Mouse (Mus musculus) cerebellum, adult (tissue): Measurements from ENCODE around the gene Tnpo3.
A peak's percentile ranks its signal among the peaks of the same experiment; 100 is the strongest.
"Not testable (repeated sequence)": the region's sequence is repeated elsewhere in the genome, so short reads cannot be mapped to it uniquely, and the experiment has no call there.

Source experiments
- ATAC-seq: cut with Nextera tagmentation; 2 replicates; pipeline ENCODE4 v1.9.2; 2017; ENCODE audit warnings: mild to moderate bottlenecking, moderate library complexity, mixed read lengths; ENCODE audit not compliant: insufficient number of reproducible peaks, low FRiP score, low TSS enrichment

Tnpo3 gene

DNA sequence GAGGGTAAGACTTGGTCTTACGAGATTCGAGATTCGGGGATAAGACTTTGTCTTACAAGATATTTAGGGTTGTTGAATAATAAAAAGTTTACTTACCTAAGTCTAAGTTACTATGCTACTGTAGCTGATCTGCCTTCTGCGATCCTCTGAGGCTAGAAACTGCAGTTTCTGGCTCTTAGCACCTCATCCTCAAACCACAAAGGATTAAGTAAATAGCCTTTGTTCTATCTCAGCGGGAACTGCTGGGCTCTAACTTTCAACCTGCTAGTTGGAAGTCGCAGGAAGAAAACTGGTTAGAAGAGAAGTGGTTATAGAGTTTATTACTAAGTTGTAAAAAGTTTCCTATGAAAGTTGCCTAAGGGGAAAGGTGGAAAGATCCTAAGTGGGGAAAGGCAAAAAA, 12.6 kb upstream of the Tnpo3 start:
- ATAC-seq: no peak

DNA sequence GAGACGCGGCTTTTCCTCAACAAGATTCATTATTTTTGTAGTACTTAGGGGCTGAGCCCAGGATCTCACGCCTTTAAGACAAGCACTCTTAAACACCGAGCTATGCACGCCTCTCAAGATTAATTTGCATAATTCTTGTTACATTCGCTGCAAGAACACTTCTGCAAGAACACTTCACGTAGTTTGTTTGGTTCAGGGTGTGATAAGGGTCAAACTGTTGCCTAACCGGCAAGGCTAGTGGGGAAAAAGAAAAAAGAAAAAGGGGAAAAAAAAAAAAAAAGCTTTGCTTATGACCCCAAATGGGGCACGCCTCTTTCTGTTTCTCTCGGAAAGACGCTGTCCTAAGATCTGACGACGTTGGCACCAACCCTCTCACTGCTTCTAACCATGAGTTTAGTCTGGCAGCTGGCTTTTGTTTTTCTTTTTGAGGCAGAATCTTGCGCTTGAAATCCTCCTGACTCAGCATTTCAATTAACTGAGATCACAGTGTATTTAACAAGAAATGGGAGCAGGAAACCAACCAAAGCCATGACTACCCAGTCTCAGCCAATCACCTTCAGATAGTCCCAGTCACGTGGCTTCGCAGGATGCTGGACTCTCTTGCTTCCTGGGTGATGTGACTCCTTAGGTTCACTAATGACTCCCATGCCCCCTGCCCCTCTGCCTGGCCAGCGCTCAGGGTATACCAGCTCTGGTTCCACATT, 11.3 kb upstream of the Tnpo3 start:
- no peak for ATAC-seq

DNA sequence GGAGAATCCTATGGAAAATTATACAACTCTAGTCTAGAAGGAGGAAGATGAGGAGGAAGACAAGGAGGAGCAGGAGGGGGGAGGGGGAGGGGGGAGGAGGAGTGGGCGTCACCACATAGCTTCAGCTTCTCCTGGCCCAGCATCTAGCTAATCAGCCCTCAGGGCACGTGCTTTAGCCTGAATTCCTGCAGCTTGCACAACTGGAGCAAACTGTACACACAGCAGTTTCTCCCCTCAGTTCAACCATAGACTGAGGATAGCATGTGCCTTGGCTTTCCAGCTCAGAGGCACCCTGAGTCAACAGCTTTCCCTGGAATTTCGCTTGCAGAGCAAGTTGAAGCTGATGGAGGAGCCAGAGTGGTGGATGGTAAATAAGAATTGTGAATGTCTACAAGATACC, 10.5 kb upstream of the Tnpo3 start:
- ATAC-seq: no peak

DNA sequence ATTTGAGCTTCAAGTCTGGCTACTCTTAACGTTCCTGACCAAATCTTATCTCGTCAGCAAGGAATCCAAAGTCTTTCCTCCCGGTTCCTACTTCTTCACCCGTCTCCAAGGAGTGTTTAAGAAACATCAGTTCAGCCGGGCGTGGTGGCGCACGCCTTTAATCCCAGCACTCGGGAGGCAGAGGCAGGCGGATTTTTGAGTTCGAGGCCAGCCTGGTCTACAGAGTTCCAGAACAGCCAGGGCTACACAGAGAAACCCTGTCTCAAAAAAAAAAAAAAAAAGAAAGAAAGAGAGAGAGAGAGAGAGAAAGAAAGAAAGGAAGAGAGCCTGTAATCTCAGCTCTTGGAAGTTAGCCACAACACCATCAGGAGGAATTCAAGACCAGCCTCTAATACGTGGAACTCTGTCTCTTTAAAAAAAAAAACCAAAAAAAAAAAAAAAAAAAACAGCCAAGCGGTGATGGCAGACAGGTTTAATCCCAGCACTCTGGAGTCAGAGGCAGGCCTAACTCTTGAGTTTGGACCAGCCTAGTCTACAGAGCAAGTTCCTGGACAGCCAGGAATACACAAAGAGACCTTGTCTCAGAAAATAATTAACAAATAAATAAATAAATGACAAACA, 443 bp upstream of the Tnpo3 start:
- ATAC-seq: not testable (repeated sequence)

DNA sequence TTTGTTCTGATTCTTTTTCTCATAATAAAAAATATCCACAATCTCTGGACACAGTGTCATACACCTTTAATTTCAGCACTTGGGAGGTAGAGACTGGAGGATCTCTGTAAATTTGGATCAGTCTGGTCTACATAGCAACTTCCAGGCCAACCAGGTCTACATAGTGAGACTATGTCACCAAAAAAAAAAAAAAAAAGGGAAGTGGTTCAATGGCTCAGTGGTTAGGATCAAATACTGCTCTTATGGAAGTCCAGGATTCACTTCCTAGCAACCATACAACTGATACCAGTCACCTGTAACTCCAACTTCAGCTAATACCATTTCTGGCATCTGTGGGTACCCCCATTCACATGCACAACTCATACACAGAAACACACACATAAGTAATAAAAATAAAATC, 9.5 kb downstream of the Tnpo3 start:
- no peak for ATAC-seq

DNA sequence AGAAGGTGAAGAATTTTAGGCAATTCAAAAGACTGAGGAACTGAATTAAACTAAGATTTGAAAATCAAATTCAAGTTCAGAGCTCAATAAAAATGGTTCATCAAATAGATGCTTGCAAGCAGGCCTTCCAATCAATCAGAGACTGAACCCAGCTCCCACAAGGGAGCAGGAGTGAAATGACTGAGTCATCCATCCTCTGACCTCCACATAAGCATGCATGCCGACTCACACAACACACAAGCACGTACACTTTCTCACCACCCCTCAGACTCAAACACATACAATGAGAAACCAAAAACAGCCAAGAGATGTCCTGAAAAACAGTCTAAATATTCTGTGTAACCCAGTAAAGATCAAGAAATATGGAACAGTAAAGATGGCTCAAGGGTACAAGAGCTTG, 14.0 kb downstream of the Tnpo3 start:
- ATAC-seq: no peak

DNA sequence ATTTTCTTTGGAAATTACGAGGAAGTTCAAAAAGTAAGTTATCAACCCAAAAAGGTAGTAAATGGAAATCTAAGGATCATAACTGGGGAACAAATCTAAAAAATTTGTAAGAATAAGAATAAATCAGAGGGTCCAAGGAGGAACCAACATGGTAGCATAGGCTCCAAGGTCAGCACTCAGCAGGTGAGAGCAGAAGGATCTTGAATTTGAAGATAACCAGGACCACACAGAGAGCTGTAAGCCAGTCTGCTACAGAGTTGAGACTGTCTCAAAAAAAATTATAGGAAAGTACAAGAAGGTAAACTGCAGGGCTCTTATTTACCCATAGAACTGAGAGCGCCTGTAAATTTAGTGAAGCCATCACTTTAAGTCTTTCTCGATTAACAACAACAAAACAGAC, 28.5 kb downstream of the Tnpo3 start:
- no peak for ATAC-seq

DNA sequence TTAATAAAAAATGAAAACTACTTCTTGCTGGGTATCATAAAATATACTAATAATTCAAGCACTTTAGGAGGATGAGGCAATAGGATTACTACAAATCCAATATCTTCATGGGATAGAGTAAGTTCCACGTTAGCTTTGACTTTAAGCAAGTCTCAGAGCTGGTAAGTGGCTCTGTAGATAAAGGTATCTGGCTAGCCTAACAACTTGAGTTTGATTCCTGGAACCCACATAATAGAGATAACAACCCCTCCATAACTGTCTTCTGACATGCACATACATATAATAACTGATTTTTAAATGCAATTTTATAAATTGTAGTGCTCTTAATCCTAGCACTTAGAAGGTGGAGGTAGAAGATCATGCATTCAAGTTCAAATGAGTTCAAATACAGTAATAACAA, 28.9 kb downstream of the Tnpo3 start:
- no peak for ATAC-seq

DNA sequence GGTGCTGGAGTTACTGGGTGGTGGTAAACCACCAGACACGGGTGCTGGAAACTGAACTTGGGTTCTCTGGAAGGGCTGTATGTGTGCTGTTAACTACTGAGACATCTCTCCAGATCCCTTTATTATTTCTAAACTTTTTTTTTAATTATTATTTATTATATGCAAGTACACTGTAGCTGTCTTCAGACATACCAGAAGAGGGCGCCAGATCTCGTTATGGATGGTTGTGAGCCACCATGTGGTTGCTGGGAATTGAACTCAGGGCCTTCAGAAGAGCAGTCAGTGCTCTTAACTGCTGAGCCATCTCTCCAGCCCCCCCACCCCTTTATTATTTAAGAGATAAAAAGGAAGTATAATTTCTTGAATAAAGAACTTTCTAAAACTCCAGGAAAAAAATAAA, 33.3 kb downstream of the Tnpo3 start:
- not testable (repeated sequence) for ATAC-seq

DNA sequence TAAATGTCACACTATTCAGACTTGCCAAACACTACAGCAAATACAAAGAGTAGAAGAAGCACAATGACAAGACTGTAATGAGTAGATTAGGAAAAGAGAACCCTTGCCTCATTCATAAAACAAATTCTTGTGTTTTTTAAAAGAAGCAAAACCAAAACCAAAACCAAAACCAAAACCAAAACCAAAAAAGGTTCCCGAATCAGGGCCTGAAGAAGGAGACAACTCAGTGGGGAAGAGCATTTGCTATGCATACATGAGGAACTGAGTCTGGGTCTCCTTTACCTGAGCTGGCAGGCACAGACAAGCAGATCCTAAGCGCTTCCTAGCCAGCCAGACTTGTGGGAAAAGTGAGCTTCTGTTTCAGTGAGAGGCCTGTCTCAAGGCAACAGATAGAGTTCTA, 52.6 kb downstream of the Tnpo3 start:
- ATAC-seq: no peak

DNA sequence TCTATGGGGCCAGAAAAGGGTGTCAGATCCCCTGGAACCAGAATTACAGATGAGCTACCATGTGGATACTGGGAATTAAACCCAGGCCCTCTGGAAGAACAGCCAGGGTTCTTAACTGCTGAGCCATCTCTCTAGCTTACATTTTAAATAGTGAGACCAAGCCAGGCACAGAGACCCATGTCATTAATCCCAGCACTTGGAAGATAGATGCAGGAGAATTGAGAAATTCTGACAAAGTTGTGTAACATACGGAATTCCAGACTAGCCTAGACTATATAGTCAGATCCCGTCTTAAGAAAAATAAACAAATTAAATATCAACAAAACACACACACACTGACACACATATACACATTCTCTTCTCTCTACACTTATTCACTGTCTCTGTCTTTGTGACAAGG, 57.2 kb downstream of the Tnpo3 start:
- ATAC-seq: no peak

DNA sequence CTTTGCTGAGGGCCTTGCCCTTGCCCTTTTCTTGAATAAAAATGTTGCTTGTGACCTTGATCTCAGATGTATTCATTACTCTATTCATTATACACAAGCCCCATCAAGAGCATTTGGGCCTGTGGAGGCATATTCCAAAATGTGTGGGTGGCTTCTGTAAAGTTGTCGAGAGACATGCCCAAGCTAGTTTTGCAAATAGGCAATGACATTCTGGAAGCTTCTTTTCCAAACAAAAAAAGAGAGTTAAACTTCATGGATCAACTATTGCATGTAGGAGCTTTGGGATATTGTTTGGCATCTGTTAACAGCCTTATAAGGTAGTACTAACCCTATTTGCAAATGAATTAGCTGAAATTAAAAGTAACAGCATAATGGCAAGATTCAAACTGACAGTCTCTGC, 61.6 kb downstream of the Tnpo3 start:
- no peak for ATAC-seq

DNA sequence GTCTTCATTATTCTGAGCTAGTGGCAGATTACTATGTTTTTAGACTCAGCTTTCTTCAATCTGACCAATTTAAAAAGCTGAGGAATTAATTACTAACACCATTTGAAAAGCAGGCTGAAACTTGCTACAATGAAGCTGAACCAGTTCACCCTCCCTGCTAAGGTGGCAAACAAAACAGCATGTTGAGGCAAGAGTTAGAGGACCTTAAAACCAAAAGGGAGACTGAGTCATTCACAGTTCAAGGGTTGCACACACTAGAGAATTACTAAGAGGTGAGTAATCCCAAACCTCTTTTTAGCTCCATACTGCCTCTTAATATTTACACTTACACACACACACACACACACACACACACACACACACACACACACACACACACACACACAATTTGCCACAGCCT, 62.1 kb downstream of the Tnpo3 start:
- ATAC-seq: no peak

DNA sequence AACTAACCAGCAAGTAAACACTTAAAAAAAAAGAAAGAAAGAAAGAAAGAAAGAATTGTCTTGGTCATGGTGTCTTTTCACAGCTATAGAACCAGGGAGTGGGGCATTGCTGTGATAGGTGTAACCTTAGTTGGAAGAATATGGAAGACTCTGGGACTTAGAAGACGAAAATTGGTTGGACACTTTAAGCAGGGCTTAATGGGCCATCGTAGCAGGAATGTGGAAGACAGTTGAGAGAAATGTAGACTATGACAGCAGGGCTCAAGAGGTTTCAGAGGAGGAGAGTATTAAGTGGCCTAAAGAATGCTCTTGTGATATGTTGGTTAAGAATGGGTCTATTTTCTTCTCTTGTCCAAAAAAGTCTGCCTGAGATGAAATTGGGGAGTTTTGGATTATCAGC, 64.1 kb downstream of the Tnpo3 start:
- ATAC-seq: no peak

DNA sequence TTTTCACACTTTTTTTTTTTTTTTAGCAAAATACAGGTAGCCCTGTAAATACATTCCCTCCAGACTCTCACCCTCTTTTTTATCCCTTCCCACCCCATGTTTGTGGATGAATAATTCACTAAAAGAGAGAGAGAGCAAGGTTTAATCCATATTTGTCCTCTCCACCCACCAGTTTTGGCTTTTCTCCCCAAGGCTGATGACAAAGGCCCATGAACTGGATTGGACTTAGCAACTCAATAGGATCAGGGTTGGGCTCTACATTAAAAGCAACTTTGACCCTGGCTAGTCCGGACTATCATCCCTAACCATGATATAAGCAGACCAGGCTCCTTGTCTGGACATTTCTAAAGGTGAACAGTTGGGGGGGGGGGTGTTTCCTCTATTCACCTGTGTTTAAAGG, 68.7 kb downstream of the Tnpo3 start:
- ATAC-seq: no peak

DNA sequence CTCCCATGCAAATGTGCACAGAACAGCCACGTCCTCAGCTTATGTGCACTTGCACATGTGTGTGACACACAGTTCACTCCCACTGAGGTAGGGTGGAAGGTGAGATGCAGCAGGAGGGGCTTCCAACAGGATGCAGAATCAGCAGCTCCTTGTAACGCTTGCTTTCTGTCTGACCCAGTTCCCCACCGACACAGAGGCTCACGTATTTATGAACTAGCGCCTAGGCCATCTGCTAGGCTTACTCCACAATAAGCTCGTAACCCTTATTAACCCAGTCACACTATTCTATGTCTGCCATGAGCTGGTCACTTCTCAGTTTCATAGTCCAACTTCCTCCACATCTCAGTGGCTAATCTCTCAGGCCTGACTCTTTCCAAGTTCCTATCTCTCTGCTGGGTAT, 69.5 kb downstream of the Tnpo3 start:
- no peak for ATAC-seq

DNA sequence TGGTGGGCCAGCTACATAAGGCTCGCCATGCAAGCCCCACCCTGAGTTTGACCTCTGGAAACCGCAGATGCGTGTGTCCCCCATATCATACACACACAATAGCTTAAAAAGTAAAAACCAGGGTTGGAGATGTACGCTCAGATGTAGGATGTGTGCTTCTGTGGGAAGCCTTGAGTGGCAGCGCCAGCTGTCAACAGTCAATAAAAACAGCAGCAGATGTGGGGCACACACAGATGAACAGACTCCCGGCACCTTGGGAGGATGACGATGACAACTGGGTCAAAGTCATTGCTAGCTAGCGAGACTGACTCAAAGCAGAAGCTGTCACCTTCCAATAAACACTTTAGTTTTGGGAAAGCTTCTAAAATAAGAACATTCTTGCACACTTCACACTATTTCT, 70.2 kb downstream of the Tnpo3 start:
- ATAC-seq: no peak

DNA sequence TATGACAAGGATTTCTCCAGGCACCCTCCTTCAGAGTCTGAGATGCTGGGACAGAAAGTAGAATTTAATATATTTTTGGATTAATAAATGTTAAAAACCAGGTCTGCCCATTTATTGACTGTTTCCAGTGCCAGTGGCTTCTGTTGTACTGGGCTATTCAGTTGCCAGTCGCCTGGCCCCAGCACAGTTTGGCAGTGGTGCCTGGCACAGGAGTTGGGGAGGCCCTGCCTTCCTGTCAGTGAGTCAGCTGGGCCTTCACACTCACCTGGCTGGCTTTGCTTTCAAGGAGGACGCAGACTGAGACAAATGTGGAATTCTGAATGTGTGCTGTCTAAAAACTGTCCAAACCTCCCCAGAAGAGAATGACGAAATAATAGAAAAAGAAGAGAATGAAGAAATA, 72.5 kb downstream of the Tnpo3 start:
- 0 out of 2 replicates have a peak, but pooled peaks have one; percentile 22 for ATAC-seq

DNA sequence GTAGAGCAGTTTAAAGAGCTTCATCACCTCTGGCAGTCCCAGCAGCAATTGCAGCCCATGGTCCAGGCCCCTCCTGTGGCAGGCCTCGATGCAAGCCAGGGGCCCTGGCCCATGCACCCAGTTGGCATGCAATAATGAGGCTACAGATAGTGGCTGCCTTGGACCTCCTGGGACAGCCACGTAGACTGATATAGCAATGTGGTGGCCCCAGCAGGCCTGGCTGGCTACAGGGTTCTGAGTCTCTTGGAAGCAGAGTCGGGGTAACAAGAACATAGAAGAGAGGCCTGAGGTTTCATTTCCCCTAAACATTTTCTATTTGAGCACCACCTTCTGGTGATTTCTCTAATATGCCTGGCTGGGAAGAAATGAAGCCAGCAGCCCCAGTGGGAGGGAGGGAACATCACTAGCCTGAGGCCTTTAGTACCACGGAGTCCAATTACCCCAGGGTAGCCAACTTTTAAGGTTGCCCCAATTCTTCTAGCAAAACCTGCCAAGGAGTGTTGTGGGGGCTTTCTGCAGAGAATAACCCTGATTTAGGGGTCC, 73.0 kb downstream of the Tnpo3 start:
- ATAC-seq: no peak; the same call in 1 of the 2 replicates

DNA sequence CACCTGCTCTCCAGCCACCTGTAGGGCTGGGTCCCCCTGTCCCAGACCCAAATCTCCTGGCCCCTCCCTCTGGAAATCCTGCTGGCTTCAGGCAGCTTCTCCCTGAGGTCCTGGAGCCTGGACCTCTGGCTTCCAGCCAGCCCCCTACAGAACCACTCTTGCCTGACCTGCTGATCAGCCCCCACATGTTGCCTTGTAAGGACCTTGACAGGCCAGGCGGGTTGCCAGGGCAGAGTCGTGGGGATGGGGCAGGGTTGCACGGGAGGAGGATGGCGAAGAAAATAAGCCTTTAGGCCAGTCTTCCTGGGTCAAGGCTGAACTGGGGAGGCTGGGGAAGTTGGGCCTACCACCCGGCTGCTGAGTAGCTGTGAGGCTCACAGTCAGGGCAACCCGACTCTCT, 74.4 kb downstream of the Tnpo3 start:
- no peak for ATAC-seq

DNA sequence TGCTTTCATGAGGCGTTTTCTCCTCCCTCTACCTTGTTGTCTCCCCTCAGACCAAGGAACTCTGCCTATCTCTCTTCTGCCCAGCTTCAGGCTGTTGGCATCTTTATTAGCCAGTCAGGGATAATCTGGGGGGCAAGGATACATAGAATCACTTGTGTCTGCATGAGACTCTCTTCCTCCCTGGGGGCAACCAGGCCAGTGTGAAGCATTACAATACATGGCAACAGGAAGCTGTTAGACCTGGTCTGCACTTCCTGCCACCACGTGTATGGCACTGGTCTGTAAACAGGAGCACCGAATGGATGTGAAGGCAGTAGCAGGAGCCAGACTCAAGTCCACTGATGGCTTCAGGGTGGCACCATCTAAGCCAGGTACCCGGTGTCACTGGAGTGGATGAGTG, 79.6 kb downstream of the Tnpo3 start:
- ATAC-seq: no peak

DNA sequence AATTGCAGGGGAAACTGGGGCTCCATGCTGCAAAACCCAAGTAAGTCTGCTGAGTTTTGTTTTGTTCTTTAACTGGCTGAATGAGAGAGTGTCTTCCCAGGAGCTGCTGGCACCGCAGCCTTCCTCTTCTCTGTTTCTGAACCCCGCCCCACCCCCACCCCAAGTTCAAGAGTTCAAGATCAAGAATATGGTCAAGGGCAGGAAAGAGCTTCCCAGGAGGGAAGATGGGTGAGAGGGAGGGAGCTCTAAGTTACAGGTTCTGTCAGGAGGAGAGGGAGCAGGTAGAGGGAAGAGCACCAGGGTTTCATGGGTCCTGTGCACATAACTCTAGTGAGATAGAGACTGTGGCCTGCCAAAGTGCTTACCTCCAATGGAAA, 80.3 kb downstream of the Tnpo3 start:
- ATAC-seq: no peak
